27 mouse cellular contexts compared by ENCODE assay signal in the genomic region with DNA sequence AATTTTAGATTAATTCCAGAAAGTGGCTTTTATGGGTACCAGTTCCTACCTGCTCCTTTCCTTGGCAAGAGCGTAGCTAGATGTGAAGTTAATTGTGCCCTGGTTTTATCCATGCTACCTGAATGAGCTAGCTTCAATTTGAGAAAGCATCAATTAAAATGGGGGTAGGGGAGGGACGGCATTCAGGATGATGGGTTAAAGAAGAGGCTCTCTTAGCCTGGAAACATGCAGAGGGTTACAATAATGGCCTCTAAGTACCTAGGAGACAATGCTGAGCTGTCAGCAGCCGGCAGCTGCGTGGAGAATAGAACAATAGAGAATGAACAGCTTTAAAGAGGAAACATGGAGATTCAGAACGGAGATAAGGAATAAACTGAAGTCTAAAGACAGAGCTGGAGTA.
DNase-seq lines count a peak whose midpoint lies in the region; ATAC-seq and TF ChIP-seq lines count a peak whose summit lies in the region.
"Had no signal": no experiment of that assay in that cellular context is flagged by ENCODE, and none has a peak within 500 bp of the region (broad histone marks: within the 10 kb centered on the region; RNA-seq: fewer than 3 reads in every experiment).

No protein-coding gene starts in this region.

- no peak overlapping the region for H3K9ac ChIP-seq in forebrain, embryonic 13.5 days
- no peak overlapping the region for H3K9ac ChIP-seq in midbrain, embryonic 15.5 days
- H3K9ac ChIP-seq in forebrain, embryonic 15.5 days (replicated peaks) = no peak overlapping the region
- no peak overlapping the region for H3K9ac ChIP-seq in liver, postnatal 0 days (replicated peaks)
- H3K9ac ChIP-seq: embryonic facial prominence, embryonic 15.5 days; heart, embryonic 13.5 days; hindbrain, embryonic 13.5 days; liver, embryonic 12.5 days had no signal

- TF ChIP-seq EP300 in liver, postnatal 0 days (IDR thresholded peaks at IDR 0.05; ENCODE audit: low read depth) = no peak

- no peaks in the 10 kb centered on the region for H3K27me3 ChIP-seq in forebrain, embryonic 13.5 days
- H3K27me3 ChIP-seq in forebrain, embryonic 10.5 days (ENCODE audit: poor library complexity, severe bottlenecking) = no peaks in the 10 kb centered on the region
- H3K27me3 ChIP-seq in midbrain, embryonic 10.5 days (ENCODE audit: low read depth, poor library complexity, severe bottlenecking) = no peaks in the 10 kb centered on the region
- no peaks in the 10 kb centered on the region for H3K27me3 ChIP-seq in midbrain, embryonic 15.5 days (replicated peaks)
- H3K27me3 ChIP-seq in forebrain, embryonic 15.5 days = no peaks in the 10 kb centered on the region
- H3K27me3 ChIP-seq in liver, postnatal 0 days (ENCODE audit: insufficient read depth, low read length) = no peaks in the 10 kb centered on the region
- H3K27me3 ChIP-seq: embryonic facial prominence, embryonic 15.5 days; heart, embryonic 13.5 days; hindbrain, embryonic 13.5 days; liver, embryonic 12.5 days; megakaryocyte, embryonic 14.5 days; Patski had no signal

- DNase-seq in forebrain, embryonic 10.5 days (ENCODE audit: extremely low spot score, low spot score) = no peak
- no peak for DNase-seq in midbrain, embryonic 10.5 days (ENCODE audit: low spot score)
- peak; percentile 66 for DNase-seq in brain, adult 2 months (ENCODE audit: low read depth, low spot score)
- DNase-seq in liver, postnatal 0 days = no peak
- DNase-seq in heart, postnatal 4 days = no peak
- DNase-seq: adrenal gland, postnatal 14 days; cerebellum, adult 18-20 months; cerebellum, postnatal 10 days; gastrocnemius, postnatal 10 days; heart, postnatal 10 days; kidney, postnatal 25 days; left cerebral cortex, postnatal 4 days; lung, adult 18-20 months; lung, postnatal 4 days; thymus, postnatal 4 days had no signal

- no peak for TF ChIP-seq CTCF in liver, postnatal 0 days (IDR thresholded peaks at IDR 0.05; ENCODE audit: low read depth)

- no peaks in the 10 kb centered on the region for H3K9me3 ChIP-seq in forebrain, embryonic 13.5 days (replicated peaks)
- no peaks in the 10 kb centered on the region for H3K9me3 ChIP-seq in forebrain, embryonic 10.5 days
- no peaks in the 10 kb centered on the region for H3K9me3 ChIP-seq in midbrain, embryonic 10.5 days (replicated peaks)
- no peaks in the 10 kb centered on the region for H3K9me3 ChIP-seq in midbrain, embryonic 15.5 days
- no peaks in the 10 kb centered on the region for H3K9me3 ChIP-seq in forebrain, embryonic 15.5 days
- no peaks in the 10 kb centered on the region for H3K9me3 ChIP-seq in liver, postnatal 0 days (ENCODE audit: low read length)
- H3K9me3 ChIP-seq: embryonic facial prominence, embryonic 10.5 days; embryonic facial prominence, embryonic 15.5 days; heart, embryonic 13.5 days; hindbrain, embryonic 13.5 days; liver, embryonic 12.5 days had no signal

- no peak overlapping the region for H3K4me2 ChIP-seq in forebrain, embryonic 13.5 days
- H3K4me2 ChIP-seq in midbrain, embryonic 15.5 days = no peak overlapping the region
- H3K4me2 ChIP-seq in forebrain, embryonic 15.5 days (replicated peaks) = no peak overlapping the region
- H3K4me2 ChIP-seq in liver, postnatal 0 days (ENCODE audit: low read depth, low read length) = no peak overlapping the region
- H3K4me2 ChIP-seq: embryonic facial prominence, embryonic 15.5 days; heart, embryonic 13.5 days; hindbrain, embryonic 13.5 days; liver, embryonic 12.5 days had no signal

- peak; percentile 69 for ATAC-seq in forebrain, embryonic 13.5 days
- no peak for ATAC-seq in midbrain, embryonic 15.5 days (replicated peaks)
- peak; percentile 63; the same call in 1 of the 2 replicates for ATAC-seq in forebrain, embryonic 15.5 days (replicated peaks)
- no peak for ATAC-seq in liver, postnatal 0 days
- ATAC-seq: intestine, postnatal 0 days; liver, embryonic 12.5 days; lung, postnatal 0 days; Patski had no signal

- H3K27ac ChIP-seq in forebrain, embryonic 13.5 days = no peak overlapping the region
- H3K27ac ChIP-seq in forebrain, embryonic 10.5 days = no peak overlapping the region
- peak overlapping the region; percentile 33; the same call in 1 of the 2 replicates for H3K27ac ChIP-seq in midbrain, embryonic 10.5 days (replicated peaks)
- H3K27ac ChIP-seq in midbrain, embryonic 15.5 days = no peak overlapping the region
- H3K27ac ChIP-seq in forebrain, embryonic 15.5 days (replicated peaks) = 0 out of 2 replicates have a peak overlapping the region, but pooled peaks have one; percentile 0
- H3K27ac ChIP-seq in liver, postnatal 0 days (ENCODE audit: low read depth) = no peak overlapping the region
- H3K27ac ChIP-seq: embryonic facial prominence, embryonic 10.5 days; embryonic facial prominence, embryonic 15.5 days; heart, embryonic 13.5 days; hindbrain, embryonic 13.5 days; liver, embryonic 12.5 days had no signal

- peaks cover 18% of the 10 kb centered on the region for H3K4me1 ChIP-seq in forebrain, embryonic 13.5 days
- peaks cover 30% of the 10 kb centered on the region for H3K4me1 ChIP-seq in forebrain, embryonic 10.5 days
- peaks cover 37% of the 10 kb centered on the region for H3K4me1 ChIP-seq in midbrain, embryonic 10.5 days
- H3K4me1 ChIP-seq in midbrain, embryonic 15.5 days = peaks cover 24% of the 10 kb centered on the region
- H3K4me1 ChIP-seq in forebrain, embryonic 15.5 days = peaks cover 11% of the 10 kb centered on the region; the same call in 1 of the 2 replicates
- H3K4me1 ChIP-seq in liver, postnatal 0 days (ENCODE audit: insufficient read depth) = no peaks in the 10 kb centered on the region
- H3K4me1 ChIP-seq: heart, embryonic 13.5 days; liver, embryonic 12.5 days; megakaryocyte, embryonic 14.5 days had no signal

- 11% methylated on average over 5 of the region's 5 CpGs for WGBS in forebrain, embryonic 13.5 days
- WGBS in forebrain, embryonic 10.5 days = 23% methylated on average over 5 of the region's 5 CpGs
- 23% methylated on average over 5 of the region's 5 CpGs for WGBS in midbrain, embryonic 10.5 days
- 22% methylated on average over 5 of the region's 5 CpGs for WGBS in midbrain, embryonic 15.5 days
- 15% methylated on average over 5 of the region's 5 CpGs for WGBS in forebrain, embryonic 15.5 days
- WGBS in liver, postnatal 0 days (ENCODE audit: insufficient replicate concordance) = 60% methylated on average over 5 of the region's 5 CpGs

- H3K4me3 ChIP-seq in forebrain, embryonic 13.5 days = no peak overlapping the region
- H3K4me3 ChIP-seq in forebrain, embryonic 10.5 days = no peak overlapping the region
- H3K4me3 ChIP-seq in midbrain, embryonic 10.5 days = no peak overlapping the region
- no peak overlapping the region for H3K4me3 ChIP-seq in midbrain, embryonic 15.5 days
- H3K4me3 ChIP-seq in forebrain, embryonic 15.5 days = no peak overlapping the region
- H3K4me3 ChIP-seq in liver, postnatal 0 days (ENCODE audit: low read depth, low read length) = no peak overlapping the region
- H3K4me3 ChIP-seq: embryonic facial prominence, embryonic 10.5 days; embryonic facial prominence, embryonic 15.5 days; heart, embryonic 13.5 days; hindbrain, embryonic 13.5 days; liver, embryonic 12.5 days; megakaryocyte, embryonic 14.5 days had no signal

- no peaks in the 10 kb centered on the region for H3K36me3 ChIP-seq in forebrain, embryonic 13.5 days (ENCODE audit: poor library complexity, severe bottlenecking)
- no peaks in the 10 kb centered on the region for H3K36me3 ChIP-seq in forebrain, embryonic 10.5 days (replicated peaks)
- no peaks in the 10 kb centered on the region for H3K36me3 ChIP-seq in midbrain, embryonic 10.5 days
- H3K36me3 ChIP-seq in midbrain, embryonic 15.5 days (replicated peaks) = no peaks in the 10 kb centered on the region
- no peaks in the 10 kb centered on the region for H3K36me3 ChIP-seq in forebrain, embryonic 15.5 days
- H3K36me3 ChIP-seq in liver, postnatal 0 days (replicated peaks; ENCODE audit: insufficient read depth, low read length) = no peaks in the 10 kb centered on the region
- H3K36me3 ChIP-seq: embryonic facial prominence, embryonic 10.5 days; embryonic facial prominence, embryonic 15.5 days; heart, embryonic 13.5 days; hindbrain, embryonic 13.5 days; liver, embryonic 12.5 days had no signal

Comparison
In these comparisons a context has a peak if more than half of its experiments do, and no peak if none do; other contexts are left out.
1. H3K27ac ChIP-seq: peak in midbrain, embryonic 10.5 days (single experiment) and forebrain, embryonic 15.5 days (single experiment); none in forebrain, embryonic 13.5 days (single experiment), forebrain, embryonic 10.5 days (single experiment), midbrain, embryonic 15.5 days (single experiment) and liver, postnatal 0 days (single experiment).
2. ATAC-seq: peak in forebrain, embryonic 13.5 days (single experiment) and forebrain, embryonic 15.5 days (single experiment); none in midbrain, embryonic 15.5 days (single experiment) and liver, postnatal 0 days (single experiment).